Mouse (Mus musculus) inflammation-experienced regulatory T-cells (primary cell): ENCODE data around the gene AW209491. TPM values are rescaled to one million over a fixed set of nuclear protein-coding genes. Genes with fewer than 3 reads are reported as not detected.

Experiments used
- polyA plus RNA-seq, 2 experiments: library from polyadenylated mRNA; unstranded; fragments of 100-300 nt; shearing (Covaris generic); gene quantifications; one replicate each; pipeline ENCODE4 v1.2.1; 2017

AW209491 gene
- 10 to 100 TPM; 16.6 to 19.6 TPM for polyA plus RNA-seq

DNA sequence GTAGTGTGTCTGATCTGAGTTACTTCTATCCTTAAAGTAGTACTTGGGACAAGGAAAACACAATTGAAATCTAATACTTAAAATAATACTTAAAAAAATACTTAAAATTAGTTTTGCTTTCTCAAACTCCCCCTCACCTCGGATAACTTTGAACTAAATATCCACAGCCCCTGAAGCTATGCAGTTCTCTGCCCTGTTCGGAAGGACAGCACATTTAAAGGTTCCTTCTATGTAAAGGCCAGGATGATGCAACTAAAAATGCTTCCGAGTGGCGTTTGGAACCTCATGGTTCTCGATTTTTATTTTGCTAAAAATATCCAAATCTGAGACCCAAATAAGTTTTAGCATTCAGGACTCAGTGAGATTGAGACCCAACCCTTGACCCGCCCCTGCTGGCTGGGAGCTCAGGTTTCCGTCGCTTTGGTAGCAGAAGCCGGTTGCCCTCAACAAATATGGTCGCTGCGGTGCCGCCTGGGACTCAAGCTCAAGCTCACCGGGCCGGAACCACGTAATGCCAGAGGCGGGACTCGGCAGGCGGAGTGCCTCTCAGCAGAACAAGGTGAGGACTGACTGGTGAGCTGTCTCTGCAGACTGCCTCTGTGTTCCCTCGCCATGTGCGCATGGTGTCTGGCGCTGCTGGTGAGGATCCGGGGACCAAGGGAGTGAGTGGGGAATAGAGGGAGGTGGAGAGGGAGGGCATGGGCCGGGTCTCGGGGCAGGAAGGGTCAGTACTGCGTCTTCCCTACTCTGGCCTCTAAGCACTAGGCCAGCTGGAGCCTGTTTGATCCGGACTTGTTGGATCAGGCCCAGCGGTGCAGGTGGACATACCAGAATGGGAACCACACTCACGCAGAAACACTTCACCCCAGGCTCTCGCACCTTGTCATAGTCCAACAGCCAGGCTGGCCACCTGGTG is at the start of gene AW209491:
Gene AW209491 (plus strand): TSS at position 429 of the 916 bp plus-strand sequence.

DNA sequence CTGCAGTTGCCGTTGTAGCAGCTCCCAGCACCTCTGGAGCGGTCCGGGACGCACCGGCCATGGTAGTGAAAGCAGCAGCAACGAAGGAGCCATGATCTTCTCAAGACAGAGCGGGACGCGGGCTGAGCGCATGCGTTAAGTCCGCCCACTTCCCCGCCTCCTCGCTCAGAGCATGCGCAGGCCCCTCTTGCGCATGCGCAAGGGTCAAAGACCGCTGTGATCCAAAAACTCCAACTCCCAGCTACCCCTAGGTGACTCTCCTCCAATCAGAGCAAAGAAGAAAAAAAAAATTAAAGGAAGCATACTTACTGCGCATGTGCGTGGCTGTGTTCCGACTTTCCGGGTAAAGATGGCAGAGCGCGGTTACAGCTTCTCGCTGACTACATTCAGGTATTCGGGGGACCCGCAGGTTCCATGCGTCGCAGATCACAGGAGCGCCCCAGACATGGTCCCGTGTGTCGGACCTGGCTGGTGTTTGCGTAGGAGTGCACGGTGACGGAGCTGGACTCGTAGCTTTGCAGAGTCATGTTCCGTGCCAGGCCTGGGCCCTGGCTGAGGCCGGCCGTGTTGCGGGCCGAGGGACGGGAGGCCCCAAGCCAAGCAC is 16.9 kb upstream of the AW209491 start, which contains the start of the genes Mrpl32 and Psma2:
Gene Mrpl32 (minus strand): TSS at position 240 of the 604 bp plus-strand sequence.
Gene Psma2 (plus strand): TSS at position 315 of the 604 bp plus-strand sequence.

Other genes starting within 250 kb of the AW209491 start
- gene Hecw1, start 106.9 kb upstream of the AW209491 start, polyA plus RNA-seq: 1 to 10 TPM; 1.1 to 2.2 TPM
- 100 to 1,000 TPM; 108 to 112 TPM for gene Mrpl32, start 17.0 kb upstream of the AW209491 start, polyA plus RNA-seq
- 100 to 1,000 TPM; 229 to 230 TPM for gene Psma2, start 16.9 kb upstream of the AW209491 start, polyA plus RNA-seq